Mouse (Mus musculus) small intestine, adult 2 months (tissue): ENCODE measurements around the gene Stk17b.

Experiments
- CTCF ChIP-seq: fragments of 200-500 bp; IDR thresholded peaks from 2 replicates; pipeline ENCODE4 v1.5.1; 2012; ENCODE audit warnings: low read depth, mild to moderate bottlenecking, control low read depth, inconsistent platforms, low read length, moderate library complexity, mixed read lengths; ENCODE audit not compliant: insufficient replicate concordance, insufficient read length; ENCODE audit errors: extremely low read depth
- POLR2A ChIP-seq: fragments of 200-500 bp; IDR thresholded peaks from 2 replicates; pipeline ENCODE4 v1.6.1; 2012; ENCODE audit warnings: low read depth, mild to moderate bottlenecking, control low read depth, inconsistent platforms, low read length, moderate library complexity

DNA sequence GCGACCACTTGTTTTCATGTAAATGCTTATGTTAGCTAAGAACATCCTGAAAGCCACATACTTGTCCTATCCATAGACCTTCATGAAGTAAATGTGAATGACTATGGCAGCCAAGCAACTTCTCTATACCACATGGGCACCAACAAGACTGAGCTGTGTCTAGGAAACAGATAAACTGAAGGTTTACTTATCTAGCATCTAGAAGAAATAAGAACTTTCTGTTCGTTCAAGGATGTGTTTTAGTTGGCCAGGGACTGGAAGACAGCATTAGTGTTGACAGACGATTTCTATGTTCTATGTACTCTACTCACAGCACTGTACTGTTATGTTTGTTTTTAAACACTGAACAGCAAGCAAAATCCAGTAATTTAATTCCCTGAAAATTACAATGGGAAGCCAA, 2.9 kb downstream of the Stk17b start:
- no peak for TF ChIP-seq CTCF
- TF ChIP-seq POLR2A: no peak
